Mouse (Mus musculus) cerebellum, adult 2 months (tissue): ENCODE results near the gene Rims1. TPM values are rescaled to one million over a fixed set of nuclear protein-coding genes. Genes with fewer than 3 reads are reported as not detected.

Experiments used
- DNase-seq, 2 experiments: peaks; one replicate each; pipeline ENCODE4 v3.0.0; 2021
- H3K27ac ChIP-seq: fragments of 200-500 bp; 2 replicates; pipeline ENCODE4 v1.5.1; 2012; ENCODE audit warnings: low read length, control low read depth, inconsistent platforms; ENCODE audit not compliant: insufficient read depth
- H3K27me3 ChIP-seq: fragments of 200-500 bp; 2 replicates; pipeline ENCODE4 v1.6.1; 2012; ENCODE audit warnings: inconsistent platforms, mild to moderate bottlenecking, low read length, moderate library complexity; ENCODE audit not compliant: control insufficient read depth, insufficient read depth
- H3K4me1 ChIP-seq: fragments of 200-500 bp; 2 replicates; pipeline ENCODE4 v1.6.1; 2011; ENCODE audit warnings: low read length; ENCODE audit not compliant: control insufficient read depth, insufficient read depth
- H3K4me3 ChIP-seq: fragments of 200-500 bp; replicated peaks from 2 replicates; pipeline ENCODE3; 2011; ENCODE audit warnings: mild to moderate bottlenecking, low read depth, low read length, control low read depth; ENCODE audit not compliant: insufficient read depth
- CTCF ChIP-seq: fragments of 200-500 bp; IDR thresholded peaks from 2 replicates; pipeline ENCODE4 v1.5.1; 2011; ENCODE audit warnings: low read depth, mild to moderate bottlenecking, control low read depth, low read length, moderate library complexity, borderline replicate concordance; ENCODE audit not compliant: insufficient read depth
- POLR2A ChIP-seq: fragments of 200-500 bp; IDR thresholded peaks from 2 replicates; pipeline ENCODE4 v1.6.1; 2011; ENCODE audit warnings: low read length, control low read depth, borderline replicate concordance; ENCODE audit not compliant: insufficient read depth
- WGBS: fragments of 180-500 bp; shearing (Covaris S2); methylation state at CpG from one replicate; pipeline ENCODE4 v1.1.7; 2018; 5-methylcytosine and 5-hydroxymethylcytosine counted together
- polyA plus RNA-seq: library from polyadenylated mRNA; depleted of rRNA; stranded (reverse); fragments of >200 nt; gene quantifications from 2 replicates; pipeline ENCODE4 v1.2.3, GENCODE M21; 2012

Rims1 gene
- polyA plus RNA-seq, 1 experiment, result 102 TPM

- H3K4me1 ChIP-seq, result no peaks in the 10 kb centered on the region; the same call in 1 of the 2 replicates
- H3K27ac ChIP-seq, result no peak overlapping the region
- TF ChIP-seq POLR2A (no peak), CTCF (no peak)
- no peak for DNase-seq
- WGBS, result 96% methylated on average over 2 of the region's 2 CpGs
- H3K4me3 ChIP-seq, result no peak overlapping the region
- H3K27me3 ChIP-seq, result no peaks in the 10 kb centered on the region
Measured at GRCm38 (mm10) chr1:22254278-22254677, 551.5 kb downstream of the Rims1 start.

- Histone ChIP-seq H3K4me1 (no peaks in the 10 kb centered on the region), H3K4me3 (no peak overlapping the region), H3K27me3 (no peaks in the 10 kb centered on the region), H3K27ac (no peak overlapping the region)
- no peak for TF ChIP-seq CTCF
- no peak for TF ChIP-seq POLR2A
- DNase-seq, result no peak
Measured at GRCm38 (mm10) chr1:22252873-22253272, 552.9 kb downstream of the Rims1 start.

- TF ChIP-seq CTCF (no peak), POLR2A (no peak)
- Histone ChIP-seq H3K4me3 (no peak overlapping the region), H3K4me1 (no peaks in the 10 kb centered on the region), H3K27me3 (no peaks in the 10 kb centered on the region), H3K27ac (no peak overlapping the region)
- no peak for DNase-seq
Measured at GRCm38 (mm10) chr1:22248898-22249386, 556.9 kb downstream of the Rims1 start.

- H3K27ac ChIP-seq, result no peak overlapping the region
- no peak for DNase-seq
- WGBS, result 80% methylated on average over 2 of the region's 2 CpGs
Measured at GRCm38 (mm10) chr1:22245748-22246147, 560.0 kb downstream of the Rims1 start.

More at GRCm38 (mm10) chr1:22245748-22246147, 560.0 kb downstream of the Rims1 start:
- Histone ChIP-seq H3K4me1 (no peaks in the 10 kb centered on the region), H3K27me3 (no peaks in the 10 kb centered on the region), H3K4me3 (no peak overlapping the region)
- TF ChIP-seq POLR2A, result no peak
- TF ChIP-seq CTCF, result no peak
